ENCODE assay signal across 20 mouse cellular contexts in the genomic region with DNA sequence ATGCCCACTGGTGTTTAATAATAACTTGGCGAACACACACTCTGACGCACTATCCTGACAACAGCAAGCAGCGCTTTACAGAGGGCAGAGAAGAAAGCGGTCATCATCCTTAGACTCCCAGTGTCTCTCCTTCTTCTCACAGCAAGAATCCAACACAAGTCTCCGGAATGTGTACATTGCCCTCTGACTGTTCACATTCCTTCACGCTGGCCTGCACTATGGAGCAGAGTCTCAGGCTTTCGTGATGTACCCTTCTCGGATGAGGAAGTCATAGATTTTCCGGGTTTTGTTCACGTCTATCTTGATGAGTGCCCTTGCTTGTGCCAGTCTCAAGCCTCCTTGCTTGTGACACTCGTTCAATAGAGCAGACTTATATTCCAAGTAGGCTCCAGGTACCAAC. TPM values are rescaled to one million over a fixed set of nuclear protein-coding genes. Genes with fewer than 3 reads are reported as not detected.
DNase-seq lines count a peak whose midpoint lies in the region; ATAC-seq and TF ChIP-seq lines count a peak whose summit lies in the region.
"Had no signal": no experiment of that assay in that cellular context is flagged by ENCODE, and none has a peak within 500 bp of the region (broad histone marks: within the 10 kb centered on the region; RNA-seq: fewer than 3 reads in every experiment).

No protein-coding gene starts in this region.

- peak; percentile 20; the same call in 1 of the 2 replicates for ATAC-seq in frontal cortex, adult (ENCODE audit: low TSS enrichment)
- ATAC-seq in intestine, postnatal 0 days, result peak; percentile 38; the same call in 1 of the 2 replicates
- ATAC-seq in intestine, embryonic 16.5 days, result no peak
- ATAC-seq in lung, embryonic 15.5 days (ENCODE audit: borderline replicate concordance, extremely low read depth, low FRiP score, low TSS enrichment), result no peak
- ATAC-seq in midbrain, embryonic 16.5 days, result no peak
- ATAC-seq: forebrain, embryonic 15.5 days; liver, postnatal 0 days had no signal

- H3K4me3 ChIP-seq in intestine, postnatal 0 days (ENCODE audit: low read depth, low read length), result no peak overlapping the region
- no peak overlapping the region for H3K4me3 ChIP-seq in intestine, embryonic 16.5 days (ENCODE audit: low read length)
- no peak overlapping the region for H3K4me3 ChIP-seq in lung, embryonic 15.5 days
- H3K4me3 ChIP-seq in myocyte, result no peak overlapping the region
- H3K4me3 ChIP-seq in midbrain, embryonic 16.5 days (ENCODE audit: low read depth, low read length), result no peak overlapping the region
- H3K4me3 ChIP-seq: forebrain, embryonic 15.5 days; hindbrain, embryonic 13.5 days; layer of hippocampus, adult 2 months; megakaryocyte, embryonic 14.5 days; neural tube, embryonic 15.5 days had no signal

- no peak overlapping the region for H3K27ac ChIP-seq in intestine, postnatal 0 days (ENCODE audit: low read depth, low read length)
- no peak overlapping the region for H3K27ac ChIP-seq in intestine, embryonic 16.5 days (ENCODE audit: low read length)
- H3K27ac ChIP-seq in lung, embryonic 15.5 days, result peak overlapping the region; percentile 62
- H3K27ac ChIP-seq in midbrain, embryonic 16.5 days (ENCODE audit: low read length), result no peak overlapping the region
- H3K27ac ChIP-seq: forebrain, embryonic 15.5 days; hindbrain, embryonic 13.5 days; neural tube, embryonic 15.5 days had no signal

- H3ac ChIP-seq in myocyte (ENCODE audit: control insufficient read depth, insufficient read length), result no peak overlapping the region

- no peaks in the 10 kb centered on the region for H3K27me3 ChIP-seq in intestine, postnatal 0 days (replicated peaks; ENCODE audit: control insufficient read depth, insufficient read depth, low read length)
- H3K27me3 ChIP-seq in intestine, embryonic 16.5 days (replicated peaks; ENCODE audit: control insufficient read depth, insufficient read depth, low read length), result no peaks in the 10 kb centered on the region
- H3K27me3 ChIP-seq in lung, embryonic 15.5 days, result no peaks in the 10 kb centered on the region
- H3K27me3 ChIP-seq in myocyte (ENCODE audit: control insufficient read depth, insufficient read depth, insufficient read length), result no peaks in the 10 kb centered on the region
- H3K27me3 ChIP-seq in midbrain, embryonic 16.5 days (ENCODE audit: control insufficient read depth, insufficient read depth, low read depth, low read length), result no peaks in the 10 kb centered on the region
- H3K27me3 ChIP-seq: forebrain, embryonic 15.5 days; hindbrain, embryonic 13.5 days; neural tube, embryonic 15.5 days had no signal

- no peak for TF ChIP-seq POLR2A in myocyte (IDR thresholded peaks at IDR 0.05; ENCODE audit: insufficient read length, low read depth)

- H3K79me2 ChIP-seq in myocyte (ENCODE audit: control insufficient read depth, insufficient read depth), result no peaks in the 10 kb centered on the region

- DNase-seq in frontal cortex, postnatal 36 days (ENCODE audit: low spot score in 2 of 2), result no peak
- DNase-seq in lung, postnatal 10 days, result no peak
- DNase-seq: adrenal gland, postnatal 10 days; cerebellum, postnatal 14 days; embryo, embryonic 11 days; layer of hippocampus, postnatal 36 days; liver, postnatal 0 days; midbrain, embryonic 14.5 days; thymus, adult 2 months had no signal

- no peaks in the 10 kb centered on the region for H3K4me1 ChIP-seq in intestine, postnatal 0 days (replicated peaks; ENCODE audit: control insufficient read depth, insufficient read depth, low read length)
- 0 out of 2 replicates have a peak, but pooled peaks cover under 1% of the 10 kb centered on the region for H3K4me1 ChIP-seq in intestine, embryonic 16.5 days (ENCODE audit: control insufficient read depth, insufficient read depth, low read length)
- H3K4me1 ChIP-seq in lung, embryonic 15.5 days, result peaks cover 30% of the 10 kb centered on the region
- H3K4me1 ChIP-seq in midbrain, embryonic 16.5 days (ENCODE audit: control insufficient read depth, insufficient read depth, low read length), result no peaks in the 10 kb centered on the region
- H3K4me1 ChIP-seq: neural tube, embryonic 15.5 days had no signal

- no peak overlapping the region for H3K9ac ChIP-seq in intestine, postnatal 0 days (ENCODE audit: low read depth, low read length)
- H3K9ac ChIP-seq in intestine, embryonic 16.5 days (ENCODE audit: low read depth, low read length), result no peak overlapping the region
- no peak overlapping the region for H3K9ac ChIP-seq in lung, embryonic 15.5 days
- no peak overlapping the region for H3K9ac ChIP-seq in midbrain, embryonic 16.5 days (ENCODE audit: low read depth, low read length)
- H3K9ac ChIP-seq: forebrain, embryonic 15.5 days; hindbrain, embryonic 13.5 days; liver, postnatal 0 days; neural tube, embryonic 15.5 days had no signal

- WGBS in intestine, postnatal 0 days, result 78% methylated on average over 11 of the region's 11 CpGs
- WGBS in intestine, embryonic 16.5 days, result 83% methylated on average over 11 of the region's 11 CpGs
- WGBS in lung, embryonic 15.5 days, result 65% methylated on average over 11 of the region's 11 CpGs
- 93% methylated on average over 11 of the region's 11 CpGs for WGBS in midbrain, embryonic 16.5 days

- TF ChIP-seq CTCF in intestine, postnatal 0 days (IDR thresholded peaks at IDR 0.05; ENCODE audit: low read depth), result no peak

- peaks cover 23% of the 10 kb centered on the region for H3K36me3 ChIP-seq in intestine, postnatal 0 days (ENCODE audit: control insufficient read depth, insufficient read depth)
- peaks cover 2% of the 10 kb centered on the region; the same call in 1 of the 2 replicates for H3K36me3 ChIP-seq in intestine, embryonic 16.5 days (ENCODE audit: control insufficient read depth, insufficient read depth, low read length)
- H3K36me3 ChIP-seq in lung, embryonic 15.5 days, result peaks cover 14% of the 10 kb centered on the region; the same call in 1 of the 2 replicates
- peaks cover 8% of the 10 kb centered on the region for H3K36me3 ChIP-seq in myocyte (ENCODE audit: control insufficient read depth, insufficient read depth)
- peaks cover 8% of the 10 kb centered on the region; the same call in 1 of the 2 replicates for H3K36me3 ChIP-seq in midbrain, embryonic 16.5 days (ENCODE audit: control insufficient read depth, insufficient read depth, low read length)

- no peaks in the 10 kb centered on the region for H3K9me3 ChIP-seq in intestine, postnatal 0 days (ENCODE audit: control insufficient read depth)
- H3K9me3 ChIP-seq in intestine, embryonic 16.5 days (ENCODE audit: control insufficient read depth, low read length), result no peaks in the 10 kb centered on the region
- no peaks in the 10 kb centered on the region for H3K9me3 ChIP-seq in lung, embryonic 15.5 days
- H3K9me3 ChIP-seq in midbrain, embryonic 16.5 days (replicated peaks; ENCODE audit: control insufficient read depth, low read length, poor library complexity, severe bottlenecking), result no peaks in the 10 kb centered on the region
- H3K9me3 ChIP-seq: forebrain, embryonic 15.5 days; hindbrain, embryonic 13.5 days; megakaryocyte, embryonic 14.5 days; neural tube, embryonic 15.5 days had no signal

- no peak overlapping the region for H3K4me2 ChIP-seq in intestine, postnatal 0 days (replicated peaks; ENCODE audit: low read depth)
- no peak overlapping the region for H3K4me2 ChIP-seq in intestine, embryonic 16.5 days (ENCODE audit: low read depth, low read length)
- no peak overlapping the region for H3K4me2 ChIP-seq in lung, embryonic 15.5 days
- H3K4me2 ChIP-seq in myocyte (ENCODE audit: low read depth), result peak overlapping the region; percentile 48
- no peak overlapping the region for H3K4me2 ChIP-seq in midbrain, embryonic 16.5 days (ENCODE audit: low read length)
- H3K4me2 ChIP-seq: forebrain, embryonic 15.5 days; hindbrain, embryonic 13.5 days; neural tube, embryonic 15.5 days had no signal

TF ChIP-seq in myocyte, 11 proteins besides CTCF, POLR2A, EP300 and RAD21:
- TF ChIP-seq MYOG (IDR thresholded peaks at IDR 0.05; ENCODE audit: control insufficient read depth in 1 of 3, insufficient read depth in 1 of 3, insufficient read length in 2 of 3, low read depth in 2 of 3) (no peak), CEBPB (IDR thresholded peaks at IDR 0.05; ENCODE audit: insufficient read depth, poor library complexity, severe bottlenecking) (no peak), MYOD1 (IDR thresholded peaks at IDR 0.05; ENCODE audit: control insufficient read depth in 1 of 3, insufficient read length in 2 of 3, low read depth in 2 of 3) (no peak), TCF12 (IDR thresholded peaks at IDR 0.05; ENCODE audit: insufficient read depth, poor library complexity, severe bottlenecking) (no peak), USF1 (IDR thresholded peaks at IDR 0.05; ENCODE audit: low read depth) (no peak), POLR2AphosphoS2 (IDR thresholded peaks at IDR 0.05; ENCODE audit: insufficient read length, low read depth) (no peak), SRF (IDR thresholded peaks at IDR 0.05; ENCODE audit: control insufficient read depth, insufficient read length, low read depth) (no peak), REST (IDR thresholded peaks at IDR 0.05; ENCODE audit: insufficient read depth, insufficient read length) (no peak), MAX (IDR thresholded peaks at IDR 0.05; ENCODE audit: low read depth) (no peak), TCF3 (IDR thresholded peaks at IDR 0.05; ENCODE audit: insufficient read length, low read depth) (no peak)

RNA-seq across cellular contexts. Expression of a gene that starts 10.3 kb away (rescaled TPM):
- 27.6 and 28.0 TPM in 2 replicates for polyA plus RNA-seq in intestine, postnatal 0 days (2015; fragmentation: Nextera tagmentation; extraction: Ambion mirVana)
- polyA plus RNA-seq in intestine, embryonic 16.5 days (2015; fragmentation: Nextera tagmentation; extraction: Ambion mirVana), result 17.3 and 18.3 TPM in 2 replicates
- polyA plus RNA-seq in lung, embryonic 15.5 days (2015; fragmentation: Nextera tagmentation; extraction: Ambion mirVana), result 20.7 and 24.3 TPM in 2 replicates
- polyA plus RNA-seq in myocyte (2012; fragmentation: generic; extraction: Trizol), result 61.1 TPM
- 11.0 and 11.8 TPM in 2 replicates for polyA plus RNA-seq in midbrain, embryonic 16.5 days (2015; fragmentation: Nextera tagmentation; extraction: Ambion mirVana)

RNA-seq across cellular contexts. Expression of a gene that starts 50.0 kb away (rescaled TPM):
- polyA plus RNA-seq in intestine, postnatal 0 days (2015; fragmentation: Nextera tagmentation; extraction: Ambion mirVana), result 8.3 and 9.8 TPM in 2 replicates
- polyA plus RNA-seq in intestine, embryonic 16.5 days (2015; fragmentation: Nextera tagmentation; extraction: Ambion mirVana), result 20.9 and 23.2 TPM in 2 replicates
- polyA plus RNA-seq in lung, embryonic 15.5 days (2015; fragmentation: Nextera tagmentation; extraction: Ambion mirVana), result 33.2 and 33.6 TPM in 2 replicates
- polyA plus RNA-seq in myocyte (2012; fragmentation: generic; extraction: Trizol), result 12.4 TPM
- polyA plus RNA-seq in midbrain, embryonic 16.5 days (2015; fragmentation: Nextera tagmentation; extraction: Ambion mirVana), result 31.2 and 31.5 TPM in 2 replicates

RNA-seq across cellular contexts. Expression of a gene that starts 50.1 kb away (rescaled TPM):
- polyA plus RNA-seq in intestine, postnatal 0 days (2015; fragmentation: Nextera tagmentation; extraction: Ambion mirVana), result 2.5 and 3.1 TPM in 2 replicates
- 8.3 and 8.5 TPM in 2 replicates for polyA plus RNA-seq in intestine, embryonic 16.5 days (2015; fragmentation: Nextera tagmentation; extraction: Ambion mirVana)
- 11.7 and 14.6 TPM in 2 replicates for polyA plus RNA-seq in lung, embryonic 15.5 days (2015; fragmentation: Nextera tagmentation; extraction: Ambion mirVana)
- 49.9 TPM for polyA plus RNA-seq in myocyte (2012; fragmentation: generic; extraction: Trizol)
- 31.4 and 34.1 TPM in 2 replicates for polyA plus RNA-seq in midbrain, embryonic 16.5 days (2015; fragmentation: Nextera tagmentation; extraction: Ambion mirVana)

Comparison
In these comparisons a context has a peak if more than half of its experiments do, and no peak if none do; other contexts are left out.
1. ATAC-seq: peak in frontal cortex, adult (single experiment) and intestine, postnatal 0 days (single experiment); none in intestine, embryonic 16.5 days (single experiment), lung, embryonic 15.5 days (single experiment) and midbrain, embryonic 16.5 days (single experiment).